In genomic region chr1:167392687-167393086, GRCm38 (mm10) we compare ENCODE assay signal across 7 mouse cellular contexts. TPM values are rescaled to one million over a fixed set of nuclear protein-coding genes. Genes with fewer than 3 reads are reported as not detected.
A peak's percentile ranks its signal among the peaks of the same experiment; 100 is the strongest.
DNase-seq lines count a peak whose midpoint lies in the region; ATAC-seq lines count a peak whose summit lies in the region.

No protein-coding gene starts in this region.

- H3K36me3 ChIP-seq in forebrain, embryonic 11.5 days (ENCODE audit: control insufficient read depth, insufficient read depth, low read length), result no peaks in the 10 kb centered on the region
- H3K36me3 ChIP-seq in intestine, embryonic 16.5 days (ENCODE audit: control insufficient read depth, insufficient read depth, low read length), result no peaks in the 10 kb centered on the region
- no peaks in the 10 kb centered on the region for H3K36me3 ChIP-seq in midbrain, embryonic 12.5 days

- peak; percentile 30 for DNase-seq in right cerebral cortex, adult 18-20 months
- no peak for DNase-seq in right cerebral cortex, postnatal 36 days (ENCODE audit: low spot score in 2 of 2)
- DNase-seq in c-Kit-positive CD71-positive TER-119-positive erythroid progenitor cells, embryonic 14.5 days (ENCODE audit: low spot score), result peak; percentile 78
- DNase-seq in forebrain, embryonic 11.5 days (ENCODE audit: low spot score), result no peak
- no peak for DNase-seq in gastrocnemius, adult 18-20 months (ENCODE audit: low spot score)

- peaks cover 7% of the 10 kb centered on the region; the same call in 1 of the 2 replicates for H3K27me3 ChIP-seq in forebrain, embryonic 11.5 days (ENCODE audit: control insufficient read depth, insufficient read depth, low read length)
- no peaks in the 10 kb centered on the region for H3K27me3 ChIP-seq in intestine, embryonic 16.5 days (replicated peaks; ENCODE audit: control insufficient read depth, insufficient read depth, low read length)
- H3K27me3 ChIP-seq in midbrain, embryonic 12.5 days, result peaks cover 27% of the 10 kb centered on the region

- no peak for ATAC-seq in forebrain, embryonic 11.5 days (replicated peaks; ENCODE audit: low FRiP score)
- peak; percentile 23 for ATAC-seq in intestine, embryonic 16.5 days
- ATAC-seq in midbrain, embryonic 12.5 days (ENCODE audit: low FRiP score, low read depth), result no peak

- WGBS in forebrain, embryonic 11.5 days, result 11% methylated on average over 8 of the region's 8 CpGs
- WGBS in intestine, embryonic 16.5 days, result 3% methylated on average over 8 of the region's 8 CpGs
- WGBS in midbrain, embryonic 12.5 days, result 18% methylated on average over 8 of the region's 8 CpGs

- peak overlapping the region; percentile 20 for H3K9ac ChIP-seq in forebrain, embryonic 11.5 days (ENCODE audit: low read length)
- peak overlapping the region; percentile 86 for H3K9ac ChIP-seq in intestine, embryonic 16.5 days (ENCODE audit: low read depth, low read length)
- no peak overlapping the region; the same call in 1 of the 2 replicates for H3K9ac ChIP-seq in midbrain, embryonic 12.5 days (replicated peaks)

- H3K9me3 ChIP-seq in forebrain, embryonic 11.5 days (ENCODE audit: control insufficient read depth, low read length), result no peaks in the 10 kb centered on the region
- H3K9me3 ChIP-seq in intestine, embryonic 16.5 days (ENCODE audit: control insufficient read depth, low read length), result no peaks in the 10 kb centered on the region
- no peaks in the 10 kb centered on the region for H3K9me3 ChIP-seq in midbrain, embryonic 12.5 days

- peaks cover 4% of the 10 kb centered on the region; the same call in 1 of the 2 replicates for H3K4me1 ChIP-seq in forebrain, embryonic 11.5 days (replicated peaks; ENCODE audit: control insufficient read depth, insufficient read depth, low read length)
- peaks cover 23% of the 10 kb centered on the region for H3K4me1 ChIP-seq in intestine, embryonic 16.5 days (ENCODE audit: control insufficient read depth, insufficient read depth, low read length)
- peaks cover 9% of the 10 kb centered on the region for H3K4me1 ChIP-seq in midbrain, embryonic 12.5 days

- H3K4me2 ChIP-seq in forebrain, embryonic 11.5 days (ENCODE audit: low read depth, low read length, severe bottlenecking), result peak overlapping the region; percentile 79; the same call in 1 of the 2 replicates
- peak overlapping the region; percentile 70 for H3K4me2 ChIP-seq in intestine, embryonic 16.5 days (ENCODE audit: low read depth, low read length)
- peak overlapping the region; percentile 76 for H3K4me2 ChIP-seq in midbrain, embryonic 12.5 days (replicated peaks)

- peak overlapping the region; percentile 65 for H3K4me3 ChIP-seq in forebrain, embryonic 11.5 days (ENCODE audit: low read depth, low read length)
- peak overlapping the region; percentile 73 for H3K4me3 ChIP-seq in intestine, embryonic 16.5 days (ENCODE audit: low read length)
- peak overlapping the region; percentile 72 for H3K4me3 ChIP-seq in midbrain, embryonic 12.5 days

- no peak overlapping the region for H3K27ac ChIP-seq in forebrain, embryonic 11.5 days (ENCODE audit: low read depth, low read length)
- peak overlapping the region; percentile 92 for H3K27ac ChIP-seq in intestine, embryonic 16.5 days (ENCODE audit: low read length)
- no peak overlapping the region for H3K27ac ChIP-seq in midbrain, embryonic 12.5 days (replicated peaks)

RNA-seq across cellular contexts. Expression of gene Mgst3, which starts 1.0 kb away (rescaled TPM):
- polyA plus RNA-seq in forebrain, embryonic 11.5 days (2014; fragmentation: Nextera tagmentation; extraction: Ambion mirVana), result 51.8 and 54.0 TPM in 2 replicates
- 379 and 381 TPM in 2 replicates for polyA plus RNA-seq in intestine, embryonic 16.5 days (2015; fragmentation: Nextera tagmentation; extraction: Ambion mirVana)
- 47.3 and 48.8 TPM in 2 replicates for polyA plus RNA-seq in midbrain, embryonic 12.5 days (2016; fragmentation: Nextera tagmentation; extraction: Ambion mirVana)
- total RNA-seq in gastrocnemius, adult 18-20 months (2021), result 100 to 1,000 TPM; 146 to 183 TPM

RNA-seq across cellular contexts. Expression of gene Aldh9a1, which starts 42.9 kb away (rescaled TPM):
- 38.3 and 41.4 TPM in 2 replicates for polyA plus RNA-seq in forebrain, embryonic 11.5 days (2014; fragmentation: Nextera tagmentation; extraction: Ambion mirVana)
- 204 and 245 TPM in 2 replicates for polyA plus RNA-seq in intestine, embryonic 16.5 days (2015; fragmentation: Nextera tagmentation; extraction: Ambion mirVana)
- polyA plus RNA-seq in midbrain, embryonic 12.5 days (2016; fragmentation: Nextera tagmentation; extraction: Ambion mirVana), result 31.4 and 35.4 TPM in 2 replicates
- total RNA-seq in gastrocnemius, adult 18-20 months (2021), result 1 to 10 TPM; 2.4 to 2.5 TPM

Comparison
In these comparisons a context has a peak if more than half of its experiments do, and no peak if none do; other contexts are left out.
1. DNase-seq: peak in right cerebral cortex, adult 18-20 months (single experiment) and c-Kit-positive CD71-positive TER-119-positive erythroid progenitor cells, embryonic 14.5 days (single experiment); none in right cerebral cortex, postnatal 36 days (0 of 2), forebrain, embryonic 11.5 days (single experiment) and gastrocnemius, adult 18-20 months (single experiment).
2. Peak in every context shown above with its lines, with median percentiles within 50 percentile points of each other: H3K4me2 ChIP-seq and H3K4me3 ChIP-seq.